ENCODE assay signal across 8 mouse cellular contexts in the genomic region with DNA sequence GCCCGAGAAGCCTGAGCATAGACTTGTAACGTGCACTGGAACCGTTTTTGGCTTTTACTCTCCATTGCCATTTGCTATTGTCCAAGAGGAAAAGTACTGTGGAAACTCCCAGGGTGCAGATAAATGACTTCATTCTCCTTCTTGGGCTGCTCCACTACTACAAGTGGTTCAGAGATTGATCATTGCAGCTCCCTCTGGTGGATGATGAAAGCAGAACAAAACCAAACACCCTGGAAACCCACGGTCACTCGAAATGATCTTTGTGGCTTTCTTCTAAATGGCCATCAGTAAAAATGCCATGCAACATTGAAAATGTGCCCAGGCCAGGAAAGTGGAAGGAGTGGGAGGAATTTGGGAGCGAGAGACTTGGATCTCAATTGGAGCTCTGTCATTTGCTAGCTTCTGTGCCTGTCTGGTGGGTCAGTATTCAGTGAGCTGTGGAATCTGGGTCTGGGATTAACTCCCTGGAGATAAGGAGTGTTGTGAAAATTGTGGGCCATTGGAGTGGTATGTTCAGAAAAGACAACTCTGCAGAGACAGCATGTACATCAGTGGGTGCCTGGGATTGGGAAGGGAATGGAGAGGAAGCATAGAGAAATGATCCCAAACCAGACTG.
DNase-seq lines count a peak whose midpoint lies in the region; ATAC-seq and TF ChIP-seq lines count a peak whose summit lies in the region.

No protein-coding gene starts in this region.

- H3K4me2 ChIP-seq in myocyte (ENCODE audit: low read depth) = peak overlapping the region; percentile 30

- H3K79me2 ChIP-seq in myocyte (ENCODE audit: control insufficient read depth, insufficient read depth) = no peaks in the 10 kb centered on the region

- intact Hi-C loops in left cerebral cortex, postnatal 36 days (cut with DNase I) = loop anchor here (2.0 to 5.0 kb wide), 2 partner anchors 77 to 160 kb away; no protein-coding TSS in a partner anchor

- ATAC-seq in activated CD4-positive, CD25-positive, alpha-beta regulatory T cell, adult 4 months = peak; percentile 80

- TF ChIP-seq CTCF in kidney, adult 2 months (conservative IDR thresholded peaks at IDR 0.05; ENCODE audit: insufficient read depth, insufficient read length, low read depth, low read length) = peak; percentile 47

- no peaks in the 10 kb centered on the region; the same call in 1 of the 2 replicates for H3K27me3 ChIP-seq in kidney, adult 2 months (replicated peaks; ENCODE audit: control insufficient read depth, insufficient read depth, low read length)
- H3K27me3 ChIP-seq in myocyte (ENCODE audit: control insufficient read depth, insufficient read depth, insufficient read length) = no peaks in the 10 kb centered on the region

- no peak for TF ChIP-seq POLR2A in kidney, adult 2 months (IDR thresholded peaks at IDR 0.05; ENCODE audit: low read depth, low read length)
- TF ChIP-seq POLR2A in myocyte (IDR thresholded peaks at IDR 0.05; ENCODE audit: insufficient read length, low read depth) = no peak

- 23% methylated on average over 6 of the region's 6 CpGs for WGBS in kidney, adult 2 months

- H3K4me3 ChIP-seq in kidney, adult 2 months (ENCODE audit: insufficient read depth, low read depth, low read length) = no peak overlapping the region
- no peak overlapping the region for H3K4me3 ChIP-seq in myocyte

- H3K36me3 ChIP-seq in kidney, adult 2 months (ENCODE audit: control insufficient read depth, insufficient read depth, low read length) = no peaks in the 10 kb centered on the region
- no peaks in the 10 kb centered on the region for H3K36me3 ChIP-seq in myocyte (ENCODE audit: control insufficient read depth, insufficient read depth)

- H3K27ac ChIP-seq in kidney, adult 2 months (ENCODE audit: insufficient read depth, low read depth, low read length) = no peak overlapping the region

- peak; percentile 72 for DNase-seq in CD4-positive, CD25-positive, alpha-beta regulatory T cell, adult 2 months (ENCODE audit: low read depth, low spot score)
- DNase-seq in embryo, embryonic 11 days = peak; percentile 75
- DNase-seq in heart, adult 8-10 months (ENCODE audit: low spot score) = peak; percentile 85
- peak; percentile 83 for DNase-seq in kidney, adult 2 months
- peak; percentile 32 to 58 for DNase-seq in left cerebral cortex, postnatal 36 days (ENCODE audit: low spot score in 2 of 2)
- DNase-seq in thymus, postnatal 25 days = peak; percentile 16

- no peak overlapping the region for H3ac ChIP-seq in myocyte (ENCODE audit: control insufficient read depth, insufficient read length)

- no peaks in the 10 kb centered on the region; the same call in 1 of the 2 replicates for H3K4me1 ChIP-seq in kidney, adult 2 months (ENCODE audit: control insufficient read depth, insufficient read depth, low read length)

TF ChIP-seq in myocyte, 11 proteins besides CTCF, POLR2A, EP300 and RAD21:
- TF ChIP-seq MYOD1 (IDR thresholded peaks at IDR 0.05; ENCODE audit: control insufficient read depth in 1 of 3, insufficient read length in 2 of 3, low read depth in 2 of 3) (no peak), TCF3 (IDR thresholded peaks at IDR 0.05; ENCODE audit: insufficient read length, low read depth) (no peak), E2F4 (IDR thresholded peaks at IDR 0.05; ENCODE audit: insufficient read depth) (no peak), CEBPB (IDR thresholded peaks at IDR 0.05; ENCODE audit: insufficient read depth, poor library complexity, severe bottlenecking) (no peak), SRF (IDR thresholded peaks at IDR 0.05; ENCODE audit: control insufficient read depth, insufficient read length, low read depth) (no peak), MAX (IDR thresholded peaks at IDR 0.05; ENCODE audit: low read depth) (no peak), POLR2AphosphoS2 (IDR thresholded peaks at IDR 0.05; ENCODE audit: insufficient read length, low read depth) (no peak), REST (IDR thresholded peaks at IDR 0.05; ENCODE audit: insufficient read depth, insufficient read length) (no peak)

Comparison
In these comparisons a context has a peak if more than half of its experiments do, and no peak if none do; other contexts are left out.
1. DNase-seq: peak in every context shown above with its lines; median percentile 85 in heart, adult 8-10 months; 83 in kidney, adult 2 months; 75 in embryo, embryonic 11 days; 72 in CD4-positive, CD25-positive, alpha-beta regulatory T cell, adult 2 months; 45 in left cerebral cortex, postnatal 36 days; 16 in thymus, postnatal 25 days.